Mouse (Mus musculus): Measurements from ENCODE around the gene Fbln1.

Gene Fbln1

DNA sequence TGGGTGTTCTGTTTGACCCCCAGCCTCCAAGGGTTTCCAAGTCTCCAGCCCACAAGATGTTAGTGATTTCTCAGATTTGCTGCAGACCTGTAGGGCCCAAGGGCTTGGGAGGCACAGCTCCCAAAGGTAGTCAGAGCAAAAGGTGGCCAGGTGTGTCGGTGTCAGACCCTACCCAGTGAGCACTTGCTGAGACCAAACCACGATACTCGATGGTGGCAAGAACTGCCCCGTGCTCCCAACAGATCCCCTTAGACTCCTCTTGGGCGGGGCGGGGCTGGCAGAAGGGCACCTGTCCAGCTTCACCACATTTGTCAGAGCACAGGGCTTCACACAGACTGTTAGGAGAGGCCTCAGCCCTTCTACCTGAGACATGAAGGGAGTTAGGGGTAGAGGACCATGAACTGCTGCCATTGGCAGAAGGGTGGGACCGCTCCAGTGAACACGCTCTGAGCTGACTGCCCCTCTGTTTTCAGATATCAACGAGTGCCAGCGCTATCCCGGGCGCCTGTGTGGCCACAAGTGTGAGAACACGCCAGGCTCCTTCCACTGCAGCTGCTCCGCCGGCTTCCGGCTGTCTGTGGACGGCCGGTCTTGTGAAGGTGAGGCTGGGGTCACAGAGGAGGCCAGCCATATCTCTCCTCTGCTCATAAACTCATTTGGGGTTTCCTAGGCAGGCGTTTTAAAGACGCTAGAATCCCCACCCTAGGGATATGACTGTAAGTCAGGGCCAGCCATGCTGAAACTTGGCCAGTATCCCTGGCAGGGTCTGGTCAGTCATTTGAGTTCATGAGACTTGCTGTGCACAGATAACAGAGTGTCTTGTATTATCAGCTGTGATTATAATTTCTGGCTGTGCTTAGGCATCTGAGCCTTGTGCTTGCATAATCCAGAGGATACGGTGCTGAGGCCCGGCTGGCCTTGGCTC is 33.3 kb downstream of the Fbln1 start:
- DNase-seq (ENCODE audit: low spot score): peak; percentile 37

DNA sequence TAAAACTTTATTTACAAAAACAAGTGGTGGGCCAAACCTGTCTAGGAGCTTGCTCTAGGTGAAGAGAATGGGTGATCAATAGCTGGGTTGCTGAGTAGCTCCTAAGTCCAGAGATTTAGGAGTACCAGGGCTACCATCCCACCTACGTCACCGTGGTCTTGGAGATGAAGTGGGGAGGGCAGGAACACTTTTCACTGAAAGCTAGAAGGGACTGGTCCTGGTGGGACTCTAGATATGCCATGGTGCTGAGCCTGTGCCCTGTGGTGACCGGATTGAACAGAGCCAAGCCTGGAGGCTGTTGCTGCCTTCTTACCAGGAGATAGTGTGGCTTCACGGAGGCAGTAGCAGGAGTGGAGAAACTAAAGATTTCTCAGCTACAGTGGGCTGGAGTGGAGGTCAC is 34.3 kb downstream of the Fbln1 start:
- DNase-seq (ENCODE audit: low spot score): no peak

DNA sequence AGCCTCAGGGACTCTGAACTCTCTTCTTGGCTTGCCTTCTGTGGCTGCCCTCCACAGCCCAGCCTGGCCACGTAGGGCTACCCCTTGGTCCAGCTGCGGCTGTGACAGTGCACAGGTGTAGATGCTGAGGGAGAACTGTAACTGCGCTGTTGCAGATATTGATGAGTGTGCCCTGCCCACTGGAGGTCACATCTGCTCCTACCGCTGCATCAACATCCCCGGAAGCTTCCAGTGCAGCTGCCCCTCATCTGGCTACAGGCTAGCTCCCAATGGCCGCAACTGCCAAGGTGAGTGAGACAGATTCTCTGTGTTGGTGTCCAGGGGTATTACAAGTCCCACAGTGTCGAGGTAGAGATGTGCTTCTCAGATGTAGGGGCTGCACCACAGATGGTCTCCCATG is 36.1 kb downstream of the Fbln1 start:
- no peak for DNase-seq (ENCODE audit: low spot score)

DNA sequence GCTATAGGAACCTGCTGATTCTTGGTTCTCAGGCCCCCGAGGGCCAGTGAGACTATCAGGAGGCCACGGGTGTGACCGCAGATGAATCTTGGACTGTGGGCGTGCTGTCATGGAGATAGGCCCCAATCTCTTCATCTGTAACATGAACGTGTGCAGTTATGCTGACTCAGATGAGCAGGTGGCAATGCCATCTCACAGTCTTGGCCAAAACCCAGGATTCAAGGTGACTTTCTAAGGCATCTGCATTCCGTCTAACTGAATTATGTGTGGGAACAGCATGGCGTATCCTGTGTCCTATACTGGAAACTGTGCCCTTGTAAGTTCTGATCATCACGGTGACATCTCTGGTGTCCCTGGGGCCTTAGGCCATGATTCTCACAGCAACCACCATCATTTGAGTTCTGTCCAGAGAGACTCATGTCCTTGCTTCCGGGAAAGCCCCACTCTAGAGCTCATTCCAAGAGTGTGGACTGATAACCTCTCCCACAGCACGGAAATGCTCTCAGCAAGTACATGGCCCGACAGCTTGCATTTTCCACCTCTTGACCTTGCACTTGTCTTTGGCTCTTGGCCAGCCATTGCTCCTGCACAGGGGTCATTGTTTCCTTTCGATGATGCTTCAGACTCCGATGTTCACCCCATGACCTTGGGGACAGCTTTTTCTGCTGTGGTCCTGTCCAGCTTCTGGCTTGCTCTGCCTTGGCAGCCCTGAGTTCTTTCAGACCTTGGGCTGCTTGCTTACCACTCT is 38.8 kb downstream of the Fbln1 start:
- no peak for DNase-seq (ENCODE audit: low spot score)

DNA sequence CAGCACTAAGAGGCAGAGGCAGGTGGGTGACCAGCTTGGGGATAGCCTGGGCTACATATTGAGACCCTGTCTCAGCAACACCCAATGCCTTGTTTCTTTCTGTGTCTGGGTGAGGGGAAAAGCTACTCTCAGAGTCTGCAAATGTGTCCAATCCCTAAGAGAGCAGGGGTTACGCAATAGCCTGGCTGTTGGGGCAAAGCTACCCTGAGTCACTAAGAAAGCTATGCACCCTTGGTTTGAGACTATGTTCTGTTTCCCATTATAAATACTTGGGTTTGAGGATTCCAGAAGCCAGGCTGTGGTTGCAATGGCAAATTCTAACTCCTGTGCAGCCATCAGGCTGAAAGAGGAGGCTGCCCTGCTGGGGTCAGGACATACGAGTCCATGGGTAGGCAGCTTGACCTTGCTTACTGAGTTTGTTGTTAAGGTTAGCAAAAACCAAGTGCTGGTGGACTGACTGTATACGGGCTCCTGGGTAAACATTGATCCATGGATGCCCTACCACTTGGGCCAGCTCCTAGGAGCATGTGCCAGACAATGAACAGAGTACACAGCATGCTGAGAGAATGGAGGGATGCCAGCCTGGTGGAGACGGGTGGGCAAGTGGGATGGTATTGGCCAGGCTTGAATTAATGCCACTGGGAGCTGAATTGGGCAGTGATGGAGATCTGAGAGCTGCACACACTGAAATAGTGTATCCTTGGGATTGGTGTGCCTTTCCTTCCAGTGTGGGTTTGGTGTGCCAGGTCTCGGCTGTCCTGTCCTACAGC is 39.7 kb downstream of the Fbln1 start:
- DNase-seq (ENCODE audit: low spot score): no peak

DNA sequence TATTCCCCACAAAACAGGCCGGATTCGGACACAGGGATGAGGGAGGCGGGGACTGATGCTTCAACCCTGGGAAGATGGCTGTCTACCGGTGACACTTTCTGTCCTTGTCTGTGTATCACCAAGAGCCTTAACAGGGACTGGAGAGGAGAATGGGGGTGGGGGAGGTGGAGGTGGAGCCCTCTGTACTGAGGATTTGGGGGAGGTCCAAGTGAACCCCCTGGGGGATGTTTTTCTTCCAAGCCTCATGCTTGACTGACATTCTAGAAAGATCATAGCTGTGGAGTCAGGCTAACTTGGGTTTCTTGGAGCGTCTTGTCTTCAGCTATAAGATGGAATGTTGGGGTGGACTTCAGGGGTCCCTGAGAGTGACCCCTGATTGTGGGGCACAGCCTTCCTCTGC is 40.3 kb downstream of the Fbln1 start:
- DNase-seq (ENCODE audit: low spot score): no peak

GRCm38 (mm10) chr15:85246936-85247335 is 41.2 kb downstream of the Fbln1 start:
- no peak for DNase-seq (ENCODE audit: low spot score)

- DNase-seq (ENCODE audit: low spot score): no peak
Observed at GRCm38 (mm10) chr15:85248311-85248710, 42.6 kb downstream of the Fbln1 start.

DNA sequence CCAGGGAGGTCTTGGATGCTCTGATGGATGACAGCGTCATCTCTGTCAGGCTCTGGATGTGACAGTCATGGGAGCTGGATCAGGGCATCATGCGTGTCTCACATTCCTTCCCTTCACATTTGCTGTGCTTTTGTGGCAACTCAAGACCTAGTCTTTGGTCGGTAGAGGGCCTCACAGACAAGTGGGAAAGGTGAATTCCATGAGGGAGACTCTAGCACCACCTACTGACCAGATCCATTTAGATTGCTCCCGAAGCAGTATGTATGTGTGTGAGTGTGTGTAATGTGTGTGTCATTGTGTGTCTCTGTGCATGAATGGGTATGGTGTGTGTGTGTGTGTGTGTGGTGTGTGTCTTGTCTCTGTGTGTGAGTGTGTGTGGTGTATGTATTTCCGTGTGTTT is 43.5 kb downstream of the Fbln1 start:
- no peak for DNase-seq (ENCODE audit: low spot score)

- no peak for DNase-seq (ENCODE audit: low spot score)
Observed at GRCm38 (mm10) chr15:85250436-85250835, 44.7 kb downstream of the Fbln1 start.

DNA sequence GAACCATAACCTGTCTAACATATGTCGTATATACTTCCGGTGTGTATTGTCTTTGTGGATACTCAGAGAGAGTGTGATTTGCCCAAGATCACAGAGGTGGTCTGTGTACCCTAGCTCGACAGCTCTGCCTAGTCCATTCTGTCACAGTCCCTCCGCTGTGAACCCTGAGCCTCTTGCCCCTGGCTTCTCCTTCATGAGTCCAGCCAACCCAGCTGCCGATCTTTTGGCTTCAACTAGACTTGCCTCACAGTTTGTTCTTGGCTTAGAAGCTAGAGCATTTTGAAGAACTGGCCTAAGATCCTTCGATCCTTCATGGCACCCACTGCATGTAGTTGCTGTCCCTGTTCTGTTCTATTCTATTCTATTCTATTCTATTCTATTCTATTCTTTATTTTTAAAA is 46.7 kb downstream of the Fbln1 start:
- DNase-seq (ENCODE audit: low spot score): no peak

GRCm38 (mm10) chr15:85257775-85258429 is 52.2 kb downstream of the Fbln1 start:
- peak; percentile 36 for DNase-seq (ENCODE audit: low spot score)

DNA sequence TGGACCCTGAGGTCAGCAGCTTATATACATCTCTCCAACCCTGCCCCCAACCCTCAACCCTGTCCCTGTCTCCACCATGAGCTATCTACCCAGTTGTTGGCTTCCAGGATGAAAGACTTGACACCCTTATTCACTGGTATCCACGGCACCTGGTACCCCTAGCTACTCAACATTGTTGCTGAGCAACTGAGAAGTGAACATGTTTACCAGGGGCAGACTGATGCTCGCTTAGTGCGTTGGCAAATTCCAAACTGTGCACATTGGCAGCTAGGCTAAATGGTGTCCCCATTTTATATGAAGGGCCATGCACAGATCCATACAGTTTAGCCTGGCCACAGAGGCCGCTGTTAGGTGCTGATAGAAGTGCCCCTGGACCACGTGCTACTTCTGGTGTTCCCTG is 57.1 kb downstream of the Fbln1 start:
- DNase-seq (ENCODE audit: low spot score): no peak

GRCm38 (mm10) chr15:85266729-85267434 is 61.1 kb downstream of the Fbln1 start:
- DNase-seq (ENCODE audit: low spot score): peak; percentile 78

DNA sequence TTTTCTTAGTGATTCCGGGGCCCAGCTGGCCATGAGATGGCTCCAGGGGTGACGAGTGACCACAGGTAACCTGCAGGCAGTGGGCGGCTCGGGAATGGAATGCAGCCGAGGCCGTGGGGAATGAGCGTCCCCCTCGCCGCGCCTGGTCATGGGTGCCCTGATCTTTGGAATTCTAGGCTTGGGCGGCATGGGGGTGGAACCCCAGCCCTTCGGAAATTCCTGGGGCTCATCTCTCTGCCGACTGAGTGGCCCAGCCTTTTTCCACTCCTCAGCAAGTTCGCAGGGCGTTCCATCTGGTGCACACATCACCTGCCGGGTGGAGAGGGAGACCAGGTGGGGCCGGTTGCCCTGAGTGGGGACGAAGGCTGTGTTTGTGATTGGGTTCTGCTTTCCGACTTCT is 62.1 kb downstream of the Fbln1 start:
- no peak for DNase-seq (ENCODE audit: low spot score)

DNA sequence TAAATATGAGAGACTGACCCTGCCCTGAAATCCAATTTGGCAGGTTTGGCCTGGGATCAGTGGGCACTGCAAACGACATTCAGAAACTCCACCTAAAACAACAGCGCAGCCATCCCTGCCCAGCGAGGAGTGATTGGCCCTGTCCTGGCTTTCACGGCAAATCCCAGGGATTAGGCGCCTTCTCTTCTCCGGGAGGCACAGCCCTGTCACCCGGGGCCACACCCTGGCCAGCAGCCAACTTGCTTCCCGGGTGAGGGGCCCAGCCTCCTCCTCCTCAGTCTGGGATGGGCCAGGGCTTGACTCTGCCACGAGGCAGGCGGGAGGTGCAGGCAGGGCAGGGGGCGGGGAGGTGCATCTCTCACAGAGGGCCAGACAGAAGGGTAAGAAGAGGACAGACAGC is 67.2 kb downstream of the Fbln1 start:
- DNase-seq (ENCODE audit: low spot score): no peak

DNA sequence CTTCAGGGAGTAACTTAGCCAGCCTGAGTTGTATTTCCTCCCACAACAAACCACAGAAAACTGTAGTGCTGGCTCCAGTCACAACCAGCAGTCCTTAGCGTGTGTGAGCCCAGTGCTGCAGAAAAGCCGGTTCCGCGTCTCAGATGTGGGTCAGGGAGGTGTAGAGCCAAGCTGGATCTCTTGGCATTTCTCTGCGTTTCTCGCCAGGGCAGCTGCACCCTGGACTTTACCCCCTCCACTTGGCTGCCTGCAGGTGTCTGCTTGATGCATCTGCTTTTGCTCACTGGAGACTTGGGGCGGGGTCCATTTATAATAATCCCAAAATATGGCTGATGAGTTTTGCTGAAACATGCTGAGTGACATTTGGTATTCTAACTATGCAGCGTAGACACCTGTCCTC is 71.5 kb downstream of the Fbln1 start:
- no peak for DNase-seq (ENCODE audit: low spot score)

DNA sequence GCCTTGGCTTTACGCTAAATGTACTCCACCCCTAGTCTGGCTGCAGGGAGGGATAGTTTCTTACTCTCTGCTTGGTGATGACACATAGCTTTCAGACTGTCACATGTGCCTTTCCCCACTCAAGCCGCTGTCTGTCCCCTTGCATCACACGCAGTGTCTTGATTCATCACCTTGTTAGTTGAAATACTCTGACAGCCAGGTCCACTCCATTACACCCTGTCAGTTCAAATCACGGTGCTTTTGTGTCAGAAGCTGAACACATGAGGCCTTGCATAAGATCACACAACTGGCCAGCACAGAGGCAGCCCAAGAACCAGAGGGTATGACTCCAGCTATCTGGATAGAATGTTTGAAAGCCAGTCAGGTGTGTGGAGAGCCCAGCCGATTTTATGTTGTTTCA is 73.2 kb downstream of the Fbln1 start:
- no peak for DNase-seq (ENCODE audit: low spot score)

- no peak for DNase-seq (ENCODE audit: low spot score)
Observed at GRCm38 (mm10) chr15:85282021-85282420, 76.3 kb downstream of the Fbln1 start.

- DNase-seq (ENCODE audit: low spot score): no peak
Observed at GRCm38 (mm10) chr15:85284651-85285050, 78.9 kb downstream of the Fbln1 start.

DNA sequence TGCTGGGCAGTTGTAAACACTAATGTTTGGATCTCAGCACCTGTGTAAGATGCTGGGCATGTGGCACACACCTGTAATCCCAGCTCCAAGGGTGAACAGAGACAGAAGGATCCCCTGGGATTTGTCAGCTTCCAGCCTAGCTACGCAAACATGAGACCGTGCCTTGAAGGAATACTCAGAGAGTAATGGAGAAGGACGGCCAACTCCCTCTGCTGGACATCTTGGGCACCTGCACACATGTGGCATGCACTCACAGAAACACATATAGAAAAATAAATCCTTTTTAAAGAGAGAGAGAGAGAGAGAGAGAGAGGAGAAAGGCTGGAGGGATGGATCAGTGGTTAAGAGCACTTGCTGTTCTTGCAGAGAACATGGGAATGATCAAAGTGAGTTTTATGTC is 88.9 kb downstream of the Fbln1 start:
- no peak for DNase-seq (ENCODE audit: low spot score)
